Mouse (Mus musculus) megakaryocyte progenitor cell, adult 5-6 weeks (primary cell): ENCODE measurements around the gene Parvb. TPM values are rescaled to one million over a fixed set of nuclear protein-coding genes. Genes with fewer than 3 reads are reported as not detected.

Source experiments
- ATAC-seq: replicated peaks from 2 replicates; pipeline ENCODE4 v1.8.0; 2016; ENCODE audit warnings: mild to moderate bottlenecking, moderate TSS enrichment, inconsistent platforms; ENCODE audit not compliant: poor library complexity
- total RNA-seq, 2 experiments: library from RNA; stranded (forward) in 1 of 2; stranded (reverse) in 1 of 2; fragments of 157-497, 149-512 nt in 1 of 2; fragments of 200-1000 nt in 1 of 2; gene quantifications; 2 replicates each; pipeline versions ENCODE4 v1.2.3 to v1.2.4; 2015 to 2017

The Parvb gene
- total RNA-seq, 2 experiments from 2014 or later: 0.33 to 4.6 TPM

DNA sequence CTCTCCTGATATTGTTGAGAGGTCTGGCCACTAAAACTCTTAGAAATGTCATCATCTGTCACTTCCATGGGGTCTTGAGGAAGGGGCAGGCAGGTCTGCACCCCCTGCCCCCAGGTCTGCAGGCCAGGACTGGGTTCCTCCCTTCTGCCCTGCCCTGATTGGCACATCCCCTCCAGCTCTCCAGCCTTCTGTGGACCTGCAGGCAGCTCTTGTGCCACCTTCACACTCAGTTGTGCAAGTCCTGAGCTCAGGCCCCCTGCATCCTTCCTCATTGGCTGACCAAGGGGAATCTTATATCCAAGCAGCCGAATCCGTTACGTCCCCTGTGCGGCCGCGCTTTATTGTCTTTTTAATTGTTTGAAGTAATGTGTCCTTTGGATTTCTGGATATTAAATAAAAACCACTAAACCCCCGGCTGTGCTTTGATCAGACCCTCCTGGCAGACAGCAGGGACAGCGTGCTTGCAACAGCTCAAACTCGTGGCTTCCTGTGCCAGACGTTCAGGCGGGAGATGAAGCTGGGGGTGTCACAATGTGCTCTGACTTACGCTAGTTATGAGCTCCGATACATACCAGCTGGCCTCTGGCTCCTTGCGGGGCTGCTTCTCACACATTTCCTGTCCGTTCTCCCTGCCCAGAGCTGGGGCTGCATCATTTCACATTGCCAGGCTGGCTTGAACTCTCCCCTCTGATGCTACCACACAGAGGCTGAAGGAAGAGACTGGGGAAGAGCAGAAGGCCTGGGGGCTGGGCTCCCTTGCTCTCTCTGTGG is 83.6 kb downstream of the Parvb start:
- peak; percentile 52 for ATAC-seq

DNA sequence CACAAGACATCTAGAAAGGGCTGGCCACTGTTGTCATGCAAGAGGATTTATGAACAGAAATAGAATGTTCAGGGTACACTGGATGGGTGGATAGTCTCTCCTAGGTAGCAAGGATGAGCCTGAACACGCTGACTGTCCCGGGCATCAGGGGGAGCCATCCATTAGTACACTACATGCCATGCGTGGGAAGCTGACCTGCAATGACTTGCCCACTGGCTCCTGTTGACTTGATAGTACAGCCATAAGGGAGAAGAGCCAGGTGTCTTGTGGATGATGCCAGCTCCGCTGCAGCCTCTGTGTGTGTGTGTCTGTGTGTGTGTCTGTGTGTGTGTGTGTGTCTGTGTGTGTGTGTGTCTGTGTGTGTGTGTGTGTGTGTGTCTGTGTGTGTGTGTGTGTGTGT is 87.5 kb downstream of the Parvb start:
- no peak for ATAC-seq

DNA sequence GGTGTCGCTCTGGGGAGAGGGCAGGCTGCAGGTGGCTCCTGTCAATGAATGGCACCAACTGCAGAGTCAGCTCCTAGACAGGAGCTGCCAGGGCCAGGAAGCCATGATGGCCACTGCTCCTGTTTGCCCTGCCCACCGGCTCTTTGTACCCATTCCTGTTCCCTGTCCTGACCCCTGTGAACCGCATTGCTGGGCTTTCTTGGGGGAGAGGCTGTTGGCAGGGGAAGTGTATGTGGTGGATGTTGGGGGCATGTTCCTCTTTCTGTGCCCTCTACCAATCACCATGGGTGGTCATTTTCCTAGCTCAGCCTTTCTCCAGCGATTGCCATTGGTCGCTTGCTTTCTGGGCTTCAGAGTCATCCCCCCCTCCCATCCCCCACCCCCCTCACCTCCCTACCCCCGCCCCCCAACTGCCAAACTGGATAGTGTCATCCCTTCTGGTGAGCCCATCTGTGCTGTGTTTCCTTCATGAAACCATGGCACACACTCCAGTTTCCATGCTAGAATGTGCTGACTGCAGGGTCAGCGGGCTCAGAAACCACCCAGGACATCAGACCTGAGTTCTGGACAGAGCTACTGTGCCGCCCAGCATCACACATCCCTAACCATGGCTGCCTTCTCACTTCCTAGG is 89.8 kb downstream of the Parvb start:
- peak; percentile 76 for ATAC-seq

DNA sequence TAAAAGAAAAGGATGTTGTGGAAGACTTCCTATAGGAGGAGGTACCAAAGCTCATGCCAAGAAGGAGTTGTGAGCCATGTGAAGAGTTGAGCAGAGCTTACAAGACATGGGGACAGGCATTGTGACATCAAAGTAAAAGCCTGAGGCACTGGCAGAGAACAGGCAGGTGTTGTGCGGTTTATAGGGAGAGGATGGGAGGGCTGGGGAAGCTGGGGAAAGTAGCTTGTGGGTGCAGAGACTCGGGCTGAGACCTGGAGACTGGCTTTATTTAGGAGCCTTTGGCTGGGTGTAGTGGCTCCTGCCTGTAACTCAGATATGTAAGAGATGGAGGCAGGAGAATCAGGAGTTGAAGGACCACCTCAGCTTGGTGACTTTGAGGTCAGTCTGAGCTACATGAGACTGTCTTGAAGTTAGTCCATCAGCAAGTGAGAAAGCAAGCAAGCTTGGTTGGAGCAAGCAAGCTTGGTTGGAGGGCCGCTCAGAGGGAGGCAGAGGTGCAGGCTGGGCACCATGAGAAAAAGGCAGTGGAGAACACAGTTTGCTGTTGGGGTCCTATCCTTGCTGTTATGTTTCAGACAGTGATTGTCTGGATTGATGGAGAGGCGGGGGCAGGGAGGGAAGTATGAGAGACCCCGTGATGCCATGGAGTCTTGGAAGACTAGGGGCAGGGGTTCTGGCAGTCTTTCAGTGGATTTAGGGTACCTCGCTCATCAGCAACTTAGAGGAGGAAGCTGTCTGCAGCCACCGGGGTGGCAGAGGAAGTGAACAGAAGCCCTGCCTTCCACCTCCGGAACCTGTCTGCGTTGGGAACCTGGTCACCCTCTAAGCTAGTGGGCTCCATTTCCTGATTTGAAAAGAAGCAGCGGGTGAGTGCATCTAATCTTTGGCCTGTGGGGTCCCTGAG is 92.4 kb downstream of the Parvb start, which contains the start of gene Parvg:
Gene Parvg (plus strand): TSS at position 61 of the 904 bp plus-strand sequence.
- ATAC-seq: peak; percentile 26; the same call in 1 of the 2 replicates

DNA sequence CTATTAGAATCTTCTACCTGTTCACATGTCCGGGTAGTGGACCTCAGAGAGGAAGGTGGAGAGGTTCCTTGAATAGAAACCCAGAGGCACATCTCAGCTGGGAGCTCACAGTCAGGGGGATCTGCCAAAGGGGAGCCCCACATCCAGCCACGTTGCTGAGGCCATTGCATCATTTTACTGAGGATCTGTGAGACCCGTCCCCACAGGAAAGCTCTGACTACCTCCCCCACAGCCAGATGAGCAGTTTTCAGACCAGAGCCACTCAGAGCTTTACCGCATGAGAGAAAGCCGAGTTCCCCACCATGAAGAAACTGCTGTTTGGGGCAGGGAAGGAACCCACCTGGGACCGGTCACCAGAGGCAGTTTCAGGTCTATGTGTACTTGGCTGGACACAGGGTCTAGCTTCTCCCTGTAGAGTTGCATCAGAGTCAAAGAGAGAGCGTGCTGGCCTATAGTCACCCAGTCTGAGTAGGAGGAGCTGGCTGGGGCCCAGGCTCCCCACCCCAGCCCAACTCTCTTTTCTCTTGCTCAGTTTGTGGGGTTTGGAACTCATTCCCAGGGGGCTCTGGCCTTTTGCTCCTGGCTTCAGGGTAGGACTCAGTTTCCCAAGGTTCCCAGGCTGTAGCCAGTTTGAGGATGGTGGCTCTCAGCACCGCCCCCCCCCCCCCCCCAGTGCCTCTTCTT is 93.2 kb downstream of the Parvb start:
- peak; percentile 46 for ATAC-seq

DNA sequence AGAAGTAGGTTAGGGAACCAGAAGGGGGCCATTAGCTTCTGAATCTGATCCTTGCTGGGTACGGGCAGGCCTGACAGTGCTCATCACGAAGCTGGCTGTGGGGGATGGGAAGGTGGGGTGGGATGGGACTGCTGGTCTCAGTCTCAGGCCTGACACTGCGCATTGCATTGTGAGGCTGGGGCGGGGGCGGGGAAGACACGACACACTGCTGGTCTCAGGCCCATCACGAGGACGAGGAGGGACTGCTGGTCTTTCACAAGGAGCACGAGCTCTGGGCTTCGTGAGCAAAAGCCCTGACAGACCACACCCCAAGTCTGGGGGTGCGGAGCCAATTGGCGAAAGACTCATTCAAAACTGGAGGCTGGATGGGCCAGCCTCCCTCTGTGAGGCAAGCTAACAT is 93.9 kb downstream of the Parvb start:
- ATAC-seq: peak; percentile 25

DNA sequence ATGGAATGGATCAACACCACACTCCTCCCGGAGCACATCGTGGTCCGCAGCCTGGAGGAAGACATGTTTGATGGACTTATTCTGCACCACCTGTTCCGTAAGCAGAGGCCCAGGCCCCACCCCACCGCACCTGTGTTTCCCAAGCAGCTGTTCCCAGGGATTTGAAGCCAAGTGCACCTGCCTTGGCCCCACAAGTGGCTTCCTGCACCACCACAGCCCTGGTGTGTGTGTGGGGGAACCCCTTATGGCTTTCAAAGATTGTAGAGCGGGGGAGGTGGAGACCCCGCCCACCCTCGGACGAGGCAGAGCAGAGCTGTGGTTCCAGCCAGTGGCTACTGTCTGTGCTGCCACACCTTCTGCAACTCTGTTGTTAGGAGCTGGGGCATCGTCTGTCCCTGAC is 97.0 kb downstream of the Parvb start:
- no peak for ATAC-seq

DNA sequence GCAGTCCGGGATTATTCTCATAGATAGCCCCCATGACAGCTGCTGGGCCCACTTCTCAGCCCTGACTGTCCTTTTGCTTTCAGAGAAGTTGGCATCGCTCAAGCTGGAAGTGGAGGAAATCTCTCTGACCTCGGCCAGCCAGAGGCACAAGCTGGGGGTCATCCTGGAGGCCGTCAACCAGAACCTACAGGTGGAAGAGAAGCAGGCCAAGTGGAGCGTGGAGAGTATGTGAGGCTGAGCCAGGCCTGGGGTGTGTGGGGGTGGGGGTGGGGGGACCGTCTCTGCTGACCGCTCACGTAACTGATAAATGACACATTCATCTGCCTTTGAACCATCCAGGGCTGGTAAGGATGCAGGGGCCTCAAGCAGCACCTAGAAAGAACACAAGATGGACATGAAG is 98.1 kb downstream of the Parvb start:
- no peak for ATAC-seq

DNA sequence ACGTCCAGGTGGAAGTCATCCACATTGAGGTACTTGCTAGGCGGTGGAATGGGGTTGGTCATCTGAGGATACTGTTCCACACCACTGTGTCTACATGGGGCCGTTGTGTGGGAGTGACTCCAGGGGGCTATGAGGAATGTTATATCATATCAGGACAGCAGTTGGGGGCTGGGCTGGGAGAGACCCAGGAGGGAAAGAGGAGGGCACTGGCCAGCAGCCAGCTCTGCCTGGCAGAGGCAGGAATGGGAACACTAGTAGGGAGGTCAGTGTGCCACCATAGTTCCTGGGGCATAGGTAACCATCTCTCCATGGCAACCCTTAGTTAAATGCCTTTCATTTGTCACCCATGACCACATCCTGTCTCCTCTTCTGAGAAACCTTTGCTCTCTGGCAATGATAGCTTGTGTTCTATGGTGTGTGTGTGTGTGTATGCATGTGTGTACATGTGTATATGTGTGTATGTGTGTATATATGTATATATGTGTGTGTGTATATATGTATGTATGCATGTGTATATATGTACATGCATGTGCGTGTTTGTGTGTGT is 99.3 kb downstream of the Parvb start:
- no peak for ATAC-seq

DNA sequence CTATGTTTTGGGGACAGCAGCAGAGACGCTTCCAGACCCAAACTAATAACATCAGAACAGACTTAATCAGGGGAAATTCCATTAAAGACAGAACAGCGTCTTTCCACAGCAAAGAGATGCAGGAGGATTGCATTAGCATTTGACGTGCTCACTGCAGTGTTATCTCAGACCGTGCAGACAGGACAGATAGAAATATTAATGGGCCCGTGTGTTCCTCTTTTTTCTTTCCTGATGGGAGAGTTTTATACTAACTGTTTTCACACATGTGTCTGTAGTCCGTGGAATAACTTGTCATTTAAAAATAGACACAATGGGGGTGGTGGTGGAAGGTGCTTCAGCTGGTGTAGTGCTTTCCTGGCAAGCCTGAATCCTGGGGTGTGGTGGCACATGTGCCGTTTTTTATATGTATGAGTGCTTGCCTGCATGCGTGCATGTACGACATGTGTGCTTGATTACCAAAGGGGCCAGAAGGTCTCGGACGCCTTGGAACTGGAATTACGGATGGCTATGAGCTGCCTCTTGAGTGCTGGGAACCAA is 104.5 kb downstream of the Parvb start:
- peak; percentile 33 for ATAC-seq

DNA sequence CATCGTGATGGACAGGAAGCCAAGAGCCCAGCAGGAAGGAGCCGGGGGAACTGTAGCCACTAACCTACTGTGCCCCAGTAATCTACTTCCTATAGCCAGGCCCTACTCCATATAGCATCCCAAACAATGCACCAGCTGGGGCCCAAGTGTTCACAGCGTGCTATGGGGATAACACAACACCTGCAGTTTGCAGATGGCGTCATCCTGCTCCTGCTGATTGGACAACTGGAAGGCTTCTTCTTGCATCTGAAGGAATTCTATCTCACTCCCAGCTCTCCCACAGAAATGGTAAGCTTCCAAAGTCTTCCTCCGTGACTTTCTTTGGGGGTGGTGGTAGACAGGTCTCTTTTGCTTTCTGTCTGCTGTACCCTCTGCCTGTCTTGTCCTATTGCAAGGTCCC is 105.8 kb downstream of the Parvb start:
- no peak for ATAC-seq

DNA sequence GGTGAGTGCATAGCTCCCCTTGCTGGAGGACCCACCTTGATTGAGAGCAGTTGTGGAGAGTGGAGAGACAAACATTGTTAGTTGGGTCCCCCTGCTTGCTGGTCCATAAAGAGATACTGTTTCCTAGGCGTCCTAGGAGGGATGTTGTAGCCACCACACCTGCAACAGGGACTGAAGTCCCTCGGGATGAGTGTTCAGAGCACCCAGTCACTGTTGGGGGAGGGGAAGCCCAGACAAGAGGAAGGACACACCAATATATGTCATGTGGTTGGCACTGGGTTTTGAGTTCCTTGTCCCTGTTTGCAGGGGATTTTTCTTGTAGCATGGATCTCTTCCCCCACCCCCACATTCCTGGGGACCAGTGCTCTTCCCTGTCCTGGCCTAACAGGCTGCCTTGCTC is 109.1 kb downstream of the Parvb start:
- no peak for ATAC-seq

DNA sequence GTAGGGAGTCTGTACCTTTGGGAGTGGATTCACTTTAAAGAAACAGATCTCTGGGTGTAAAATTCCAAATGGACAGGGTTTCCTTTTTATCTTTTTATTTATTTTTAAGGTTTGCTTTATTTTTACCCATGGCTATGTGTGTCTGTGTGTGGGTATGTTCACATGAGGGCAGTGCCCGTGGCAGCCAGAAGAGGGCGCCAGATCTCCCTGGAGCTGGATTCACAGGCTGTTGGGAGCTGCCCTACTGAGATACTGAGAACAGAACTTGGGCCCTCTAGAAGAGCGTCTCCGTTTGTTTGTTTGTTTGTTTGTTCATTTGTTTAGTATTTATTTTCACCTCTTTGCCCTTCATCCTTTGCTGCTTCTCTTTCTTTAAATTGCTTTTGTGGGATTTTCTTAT is 116.9 kb downstream of the Parvb start:
- ATAC-seq: no peak

DNA sequence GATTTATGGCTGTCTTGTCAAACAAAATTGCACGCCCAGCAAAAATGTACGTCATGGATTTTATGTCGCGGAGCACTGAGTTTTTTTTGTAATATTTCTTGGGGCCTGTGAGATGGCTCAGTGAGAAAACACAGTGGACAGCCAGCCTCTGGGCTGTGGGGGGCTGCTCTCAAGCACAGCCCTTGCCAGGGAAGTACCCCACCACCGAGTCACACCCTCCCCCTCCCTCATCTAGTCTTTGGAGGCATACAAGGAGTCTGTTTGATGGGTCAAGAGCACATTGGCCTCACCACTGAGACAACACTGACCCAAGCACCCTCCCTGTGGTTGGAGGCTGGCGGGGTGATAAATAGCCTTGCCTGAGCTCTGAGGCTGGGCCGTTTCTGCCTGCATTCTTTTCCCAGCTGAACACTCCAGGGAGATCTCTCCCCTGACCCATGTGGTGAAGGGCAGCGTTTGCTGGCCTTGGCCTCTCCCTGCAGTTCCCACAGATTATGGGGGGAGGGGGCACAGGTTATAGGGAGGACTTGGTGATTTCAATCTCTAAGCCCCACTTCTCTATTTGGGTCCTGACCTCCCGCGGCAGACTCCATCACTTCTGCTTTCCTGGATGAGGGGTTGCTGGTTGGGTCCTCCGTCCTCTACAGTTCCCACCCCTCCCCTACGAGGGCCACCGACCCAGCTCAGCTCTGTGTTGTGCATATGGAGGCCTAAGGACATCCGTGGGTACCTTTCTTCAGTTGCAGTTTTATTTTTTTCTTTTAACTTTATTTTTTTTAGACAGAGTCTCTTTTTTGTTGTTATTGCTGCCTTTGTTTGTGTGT is 118.3 kb downstream of the Parvb start:
- ATAC-seq: peak; percentile 74

DNA sequence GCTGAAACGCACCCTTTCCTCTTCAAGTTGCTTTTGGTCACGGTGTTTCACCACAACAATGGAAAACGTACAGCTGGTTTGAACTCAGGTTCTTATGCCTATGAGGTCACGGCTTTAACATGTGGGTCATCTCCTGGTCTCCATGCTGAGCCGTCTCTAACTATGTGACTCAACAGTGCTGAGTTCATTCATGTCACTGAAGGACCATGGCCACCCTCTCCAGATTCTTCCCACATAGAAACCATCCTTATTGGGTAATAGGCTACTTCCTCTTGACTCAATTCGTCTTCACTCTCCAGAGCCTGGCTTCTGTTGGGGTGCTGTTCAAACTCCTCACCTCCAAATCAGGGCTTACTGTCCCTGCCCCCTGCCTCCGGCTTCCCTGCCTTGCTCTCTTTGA is 119.5 kb downstream of the Parvb start:
- peak; percentile 73 for ATAC-seq

DNA sequence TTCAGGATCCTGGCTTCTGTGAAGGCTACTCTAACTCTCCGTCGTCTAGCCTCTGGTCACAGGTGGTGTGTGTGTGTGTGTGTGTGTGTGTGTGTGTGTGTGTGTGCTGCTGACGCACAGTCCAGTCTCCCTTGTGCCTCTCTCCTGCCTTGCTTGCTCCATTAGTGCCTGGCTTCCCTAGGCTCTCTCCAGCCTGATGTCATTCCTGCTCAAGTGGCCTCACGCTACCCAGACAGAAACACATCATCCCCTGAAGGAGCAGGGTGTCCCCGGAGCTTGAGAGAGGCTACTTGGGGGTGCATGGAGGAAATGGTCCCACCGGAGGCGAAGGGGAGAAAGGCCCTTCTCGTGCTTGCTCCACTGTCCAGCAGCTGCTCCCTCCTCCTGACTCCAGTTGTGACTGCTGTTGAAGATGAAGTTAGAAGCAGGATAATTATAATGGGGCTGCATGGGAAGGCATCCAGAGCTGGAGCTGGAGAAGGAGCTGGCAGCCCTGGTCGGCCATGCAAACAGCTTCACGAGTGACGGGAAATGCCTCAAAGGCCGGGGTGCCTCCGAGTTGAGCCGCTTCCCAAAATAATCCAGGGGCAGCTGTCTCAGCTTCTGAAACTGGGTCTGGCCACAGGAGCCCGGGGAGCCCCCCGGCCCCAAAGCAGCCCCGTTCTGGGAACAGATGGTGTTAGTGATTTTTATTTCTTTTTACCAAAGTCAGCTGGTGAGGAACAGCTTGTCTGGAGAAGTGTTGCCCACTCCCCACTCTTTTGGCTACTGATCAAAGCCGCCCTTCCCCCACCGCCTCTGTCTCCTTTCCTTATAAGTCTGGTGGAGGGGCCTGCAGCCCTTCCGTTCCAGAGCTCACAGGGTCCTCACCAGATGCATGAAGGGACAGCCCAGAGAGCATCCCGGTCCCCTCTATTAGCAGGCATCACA is 120.3 kb downstream of the Parvb start:
- ATAC-seq: no peak

DNA sequence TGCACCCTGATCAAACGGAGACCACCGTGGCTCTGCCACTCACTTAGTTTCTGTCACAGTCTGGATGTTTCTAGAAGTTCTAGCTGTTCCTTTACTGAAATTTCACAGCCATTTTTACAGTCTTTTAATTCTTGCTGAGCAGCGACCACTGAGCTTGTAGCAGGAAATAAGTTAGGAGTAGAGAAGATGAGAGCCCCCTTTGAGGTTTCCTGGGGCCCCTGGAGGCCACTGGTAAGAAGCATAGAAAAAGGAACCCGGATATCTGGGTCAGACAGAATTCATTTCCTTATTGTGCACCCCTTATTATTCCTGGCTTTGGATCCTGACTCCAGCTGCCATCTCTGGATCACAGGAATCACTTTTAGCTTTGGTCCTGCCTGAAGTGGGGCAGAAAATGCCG is 123.2 kb downstream of the Parvb start:
- ATAC-seq: no peak

DNA sequence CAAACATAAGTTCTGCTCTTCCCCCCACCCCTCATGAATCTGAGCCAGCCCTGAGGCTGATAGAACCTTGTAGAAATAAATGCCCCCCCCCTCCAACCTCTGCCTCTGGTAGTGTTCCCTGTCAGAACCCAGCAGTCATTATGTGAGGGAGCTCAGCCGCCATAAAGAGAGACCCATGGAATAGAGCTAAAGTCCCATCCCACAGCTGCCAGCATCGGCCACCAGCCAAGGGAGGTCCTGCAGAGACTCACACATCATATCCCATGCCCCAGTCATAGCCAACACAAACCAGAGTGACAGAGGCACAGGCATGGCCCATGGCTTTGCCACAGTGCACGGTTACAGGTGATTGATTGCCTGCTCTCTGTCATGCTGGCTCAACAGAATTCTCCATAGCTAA is 132.9 kb downstream of the Parvb start:
- no peak for ATAC-seq
